Mouse (Mus musculus) limb, embryonic 13.5 days (tissue): Measurements from ENCODE around the gene 3110082I17Rik. TPM values are rescaled to one million over a fixed set of nuclear protein-coding genes. Genes with fewer than 3 reads are reported as not detected.

Source experiments
- ATAC-seq: fragments of 200-750 bp; cut with Nextera tagmentation; 2 replicates; pipeline ENCODE4 v1.8.0; 2017; ENCODE audit warnings: low read depth, moderate number of reproducible peaks, moderate TSS enrichment; ENCODE audit not compliant: low FRiP score
- H3K27ac ChIP-seq: fragments of 300-500 bp; sonication (generic); 2 replicates; pipeline ENCODE4 v1.5.1; 2015; ENCODE audit warnings: inconsistent platforms, mild to moderate bottlenecking, moderate library complexity
- H3K27me3 ChIP-seq: fragments of 300-500 bp; sonication (generic); 2 replicates; pipeline ENCODE4 v1.6.1; 2015; ENCODE audit warnings: mild to moderate bottlenecking, inconsistent platforms
- H3K36me3 ChIP-seq: fragments of 300-500 bp; sonication (generic); 2 replicates; pipeline ENCODE4 v1.6.1; 2015; ENCODE audit warnings: inconsistent platforms, mild to moderate bottlenecking, moderate library complexity
- H3K4me1 ChIP-seq: fragments of 300-500 bp; sonication (generic); 2 replicates; pipeline ENCODE4 v1.6.1; 2015; ENCODE audit warnings: inconsistent platforms
- H3K4me2 ChIP-seq: fragments of 300-500 bp; sonication (generic); replicated peaks from 2 replicates; pipeline ENCODE4 v1.6.1; 2015; ENCODE audit warnings: inconsistent platforms, mild to moderate bottlenecking, moderate library complexity
- H3K4me3 ChIP-seq: fragments of 300-500 bp; sonication (generic); 2 replicates; pipeline ENCODE4 v1.5.1; 2015; ENCODE audit warnings: moderate library complexity, mild to moderate bottlenecking, inconsistent platforms
- H3K9ac ChIP-seq: fragments of 300-500 bp; sonication (generic); 2 replicates; pipeline ENCODE4 v1.6.1; 2015; ENCODE audit warnings: mild to moderate bottlenecking, inconsistent platforms
- H3K9me3 ChIP-seq: fragments of 300-500 bp; sonication (generic); 2 replicates; pipeline ENCODE4 v1.6.1; 2016; ENCODE audit warnings: inconsistent platforms
- WGBS: fragments of 180-500 bp; shearing (Covaris S2); methylation state at CpG from one replicate; pipeline ENCODE4 v1.1.7; 2015; 5-methylcytosine and 5-hydroxymethylcytosine counted together
- polyA plus RNA-seq: library from polyadenylated mRNA; unstranded; fragments of >200 nt; fragmentation: Nextera tagmentation; extraction: Ambion mirVana; gene quantifications from 2 replicates; pipeline ENCODE4 v1.2.1, GENCODE M21; 2015

Gene 3110082I17Rik
- polyA plus RNA-seq, 1 experiment from 2014 or later, result 32.6 TPM

DNA sequence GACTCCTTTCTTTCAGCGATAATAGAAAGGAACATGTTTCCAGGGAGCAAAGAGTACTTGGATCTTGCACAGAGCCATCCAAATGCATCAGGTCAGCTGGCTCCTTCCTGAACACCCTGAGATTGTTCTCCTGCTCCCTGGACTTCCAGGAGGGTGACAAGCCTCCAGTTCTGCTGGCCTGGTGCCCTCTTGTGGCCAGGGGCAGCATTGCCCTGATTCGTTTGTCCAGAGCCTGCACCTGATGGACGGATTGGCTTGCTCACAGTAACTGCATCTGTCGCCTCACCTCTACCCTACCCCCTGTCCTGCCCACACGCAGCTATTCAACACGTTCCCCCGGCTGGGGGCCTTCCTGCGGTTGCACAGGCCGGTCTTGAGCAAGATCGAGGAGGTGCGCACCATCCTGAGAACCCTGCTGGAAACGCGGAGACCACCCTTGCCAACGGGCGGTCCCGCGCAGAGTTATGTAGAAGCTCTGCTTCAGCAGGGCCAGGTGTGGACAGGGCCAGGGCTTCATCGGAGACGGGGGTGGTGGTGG is 105.0 kb downstream of the 3110082I17Rik start:
- Histone ChIP-seq H3K9ac (no peak overlapping the region), H3K4me3 (no peak overlapping the region), H3K27me3 (peaks cover 5% of the 10 kb centered on the region; the same call in 1 of the 2 replicates), H3K9me3 (no peaks in the 10 kb centered on the region), H3K4me2 (no peak overlapping the region), H3K36me3 (no peaks in the 10 kb centered on the region), H3K27ac (no peak overlapping the region), H3K4me1 (peaks cover 29% of the 10 kb centered on the region)
- 32% methylated on average over 19 of the region's 19 CpGs for WGBS
- no peak for ATAC-seq

DNA sequence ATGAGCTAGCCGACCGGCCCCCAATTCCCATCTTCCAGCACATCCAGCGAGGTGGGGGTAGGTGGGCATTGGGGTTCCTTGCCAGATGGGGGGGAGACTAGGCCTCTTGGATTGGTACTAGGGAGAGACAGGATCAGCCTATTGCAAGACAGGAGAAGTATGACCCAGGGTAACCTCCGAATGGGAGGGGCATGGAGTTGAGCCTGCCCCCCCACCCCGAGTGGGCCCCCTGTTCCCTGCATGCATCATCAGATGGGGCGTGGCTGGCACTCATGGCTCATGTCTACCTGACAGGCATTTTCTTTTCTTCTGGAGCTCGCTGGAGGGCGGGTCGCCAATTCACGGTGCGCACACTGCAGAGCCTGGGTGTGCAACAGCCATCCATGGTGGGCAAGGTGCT is 106.4 kb downstream of the 3110082I17Rik start:
- Histone ChIP-seq H3K4me2 (no peak overlapping the region), H3K4me3 (no peak overlapping the region), H3K36me3 (no peaks in the 10 kb centered on the region), H3K4me1 (peaks cover 29% of the 10 kb centered on the region), H3K9ac (no peak overlapping the region), H3K9me3 (no peaks in the 10 kb centered on the region), H3K27ac (no peak overlapping the region), H3K27me3 (peaks cover 5% of the 10 kb centered on the region; the same call in 1 of the 2 replicates)
- ATAC-seq, result no peak
- WGBS, result 81% methylated on average over 11 of the region's 11 CpGs

DNA sequence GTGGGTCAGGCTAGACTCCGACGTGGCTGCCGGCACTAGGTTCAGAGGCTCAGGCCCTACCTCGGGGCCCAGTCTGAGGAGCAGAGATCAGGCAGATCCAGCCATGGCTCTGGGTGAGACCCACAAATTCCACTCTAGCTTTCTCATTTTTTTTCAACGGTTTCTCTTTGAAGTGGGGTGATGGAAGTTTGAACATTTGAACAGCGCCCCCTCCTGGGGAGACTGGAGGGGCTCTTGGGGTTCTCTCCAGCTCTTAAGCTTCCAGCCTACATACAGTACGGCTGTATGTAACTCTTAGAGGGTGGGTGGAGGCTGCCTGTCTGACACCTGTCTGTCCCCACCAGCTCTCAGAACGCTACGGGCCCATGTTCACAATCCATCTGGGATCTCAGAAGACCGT is 106.8 kb downstream of the 3110082I17Rik start:
- H3K27ac ChIP-seq, result no peak overlapping the region
- peaks cover 29% of the 10 kb centered on the region for H3K4me1 ChIP-seq
- H3K4me2 ChIP-seq, result no peak overlapping the region
- H3K9me3 ChIP-seq, result no peaks in the 10 kb centered on the region
- peaks cover 5% of the 10 kb centered on the region; the same call in 1 of the 2 replicates for H3K27me3 ChIP-seq
- no peaks in the 10 kb centered on the region for H3K36me3 ChIP-seq
- H3K4me3 ChIP-seq, result no peak overlapping the region
- no peak overlapping the region for H3K9ac ChIP-seq
- ATAC-seq, result no peak
- 56% methylated on average over 10 of the region's 10 CpGs for WGBS

DNA sequence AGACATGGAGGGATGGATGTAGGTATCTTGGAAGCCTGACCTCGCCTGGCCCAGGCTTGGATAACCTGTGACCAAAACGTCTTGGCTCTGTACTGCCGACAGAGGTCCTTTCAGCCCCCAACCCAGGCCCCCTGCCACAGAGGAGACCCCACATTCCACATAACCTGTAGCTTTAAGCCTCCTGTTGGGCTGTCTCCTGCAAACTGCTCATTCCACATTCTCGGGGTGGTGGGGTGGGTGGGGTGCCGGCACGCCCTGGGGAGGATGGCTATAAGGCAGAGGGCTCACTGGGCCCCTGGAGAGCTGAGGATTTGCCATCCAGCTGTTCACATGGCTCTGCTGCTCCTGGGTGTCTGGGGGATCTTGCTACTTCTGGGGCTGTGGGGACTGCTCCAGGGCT is 108.0 kb downstream of the 3110082I17Rik start, which contains the start of gene Cyp2w1:
Gene Cyp2w1, plus strand, starts transcription at position 301 of the 400 bp plus-strand sequence.
- peak within 1 kb of the TSS; percentile 5; the same call in 1 of the 2 replicates for H3K4me3 ChIP-seq
- H3K36me3 ChIP-seq, result no peaks in the 10 kb centered on the region
- H3K27ac ChIP-seq, result peak within 1 kb of the TSS; percentile 52; the same call in 1 of the 2 replicates
- no peaks in the 10 kb centered on the region for H3K9me3 ChIP-seq
- H3K27me3 ChIP-seq, result peaks cover 8% of the 10 kb centered on the region; the same call in 1 of the 2 replicates
- peaks cover 29% of the 10 kb centered on the region for H3K4me1 ChIP-seq
- WGBS, result 55% methylated on average over 6 of the region's 6 CpGs
- peak within 1 kb of the TSS; percentile 43 for H3K9ac ChIP-seq
- no peak for ATAC-seq
- peak within 1 kb of the TSS; percentile 36 for H3K4me2 ChIP-seq

DNA sequence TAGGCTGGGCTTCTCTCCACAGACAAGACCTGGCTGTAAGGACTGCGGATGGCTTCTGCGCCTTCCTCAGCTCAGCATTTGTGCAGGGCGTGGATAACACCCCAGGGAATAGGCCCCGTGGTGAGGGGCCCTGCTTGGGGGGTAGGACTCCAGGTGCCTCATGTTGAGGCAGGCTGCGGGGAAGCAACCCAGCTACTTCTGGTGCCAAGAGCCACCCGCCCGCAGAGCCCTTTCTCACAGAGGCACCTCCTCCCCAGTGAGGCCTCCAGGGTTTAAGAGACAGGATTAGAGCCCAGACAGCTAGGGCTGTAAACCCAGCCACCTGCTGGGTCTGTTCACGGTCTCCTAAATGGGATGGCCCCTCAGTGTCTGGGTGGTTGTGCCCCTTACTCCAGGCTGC is 108.7 kb downstream of the 3110082I17Rik start:
- peak; percentile 26 for ATAC-seq
- peak overlapping the region; percentile 52; the same call in 1 of the 2 replicates for H3K27ac ChIP-seq
- H3K9ac ChIP-seq, result peak overlapping the region; percentile 43
- H3K4me3 ChIP-seq, result no peak overlapping the region
- H3K27me3 ChIP-seq, result peaks cover 8% of the 10 kb centered on the region; the same call in 1 of the 2 replicates
- 9% methylated on average over 8 of the region's 8 CpGs for WGBS
- peaks cover 24% of the 10 kb centered on the region for H3K4me1 ChIP-seq
- H3K4me2 ChIP-seq, result peak overlapping the region; percentile 36
- H3K9me3 ChIP-seq, result no peaks in the 10 kb centered on the region
- no peaks in the 10 kb centered on the region for H3K36me3 ChIP-seq

DNA sequence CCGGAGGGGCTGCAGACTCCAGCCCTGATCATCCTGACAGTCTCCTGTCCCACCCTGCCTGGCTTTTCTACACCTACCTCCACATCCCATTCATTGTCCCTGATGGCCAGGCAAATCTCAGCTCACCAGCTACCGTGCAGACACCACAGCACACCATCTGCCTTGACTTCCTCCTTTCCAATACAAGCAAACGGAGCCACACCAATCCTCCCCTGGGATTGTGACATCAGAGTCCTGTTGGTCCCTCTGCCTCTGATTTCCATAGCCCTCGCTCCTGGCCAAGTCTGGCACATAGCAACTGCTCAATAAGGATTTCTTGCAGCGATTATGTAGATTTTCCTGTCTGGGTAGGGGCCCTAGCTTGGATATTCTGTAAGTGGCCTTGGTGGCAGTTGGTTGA is 109.2 kb downstream of the 3110082I17Rik start, which contains the start of gene Cox19:
Gene Cox19, minus strand, starts transcription at position 285 of the 400 bp plus-strand sequence.
- H3K9ac ChIP-seq, result peak within 1 kb of the TSS; percentile 43
- H3K27me3 ChIP-seq, result peaks cover 8% of the 10 kb centered on the region; the same call in 1 of the 2 replicates
- peak within 1 kb of the TSS; percentile 36 for H3K4me2 ChIP-seq
- H3K4me3 ChIP-seq, result no peak within 1 kb of the TSS
- no peak for ATAC-seq
- H3K36me3 ChIP-seq, result no peaks in the 10 kb centered on the region
- H3K9me3 ChIP-seq, result no peaks in the 10 kb centered on the region
- WGBS, result 45% methylated on average over 5 of the region's 5 CpGs
- H3K27ac ChIP-seq, result peak within 1 kb of the TSS; percentile 52; the same call in 1 of the 2 replicates
- H3K4me1 ChIP-seq, result peaks cover 22% of the 10 kb centered on the region

DNA sequence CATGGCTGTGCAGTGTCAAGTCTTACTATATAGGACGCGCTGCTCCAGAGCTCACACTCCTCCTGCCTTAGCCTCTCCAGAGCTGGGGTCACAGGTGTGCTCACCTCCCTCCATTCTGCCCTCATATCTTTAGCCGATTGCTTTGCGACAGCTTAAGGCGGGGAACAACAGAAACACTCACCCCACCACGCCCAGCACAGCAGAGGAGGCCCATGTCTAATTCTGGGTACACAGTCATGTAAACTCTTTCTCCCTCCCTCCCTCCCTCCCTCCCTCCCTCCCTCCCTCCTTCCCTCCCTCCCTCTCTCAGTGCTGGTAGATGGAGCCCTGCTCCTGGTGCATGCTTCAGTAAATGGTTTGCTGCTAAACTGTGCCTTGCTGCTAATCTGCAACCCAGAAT is 110.6 kb downstream of the 3110082I17Rik start:
- H3K4me1 ChIP-seq, result peaks cover 24% of the 10 kb centered on the region
- no peak overlapping the region for H3K27ac ChIP-seq
- no peaks in the 10 kb centered on the region for H3K36me3 ChIP-seq
- WGBS, result 72% methylated on average over 6 of the region's 6 CpGs
- H3K4me3 ChIP-seq, result no peak overlapping the region
- no peak for ATAC-seq
- H3K27me3 ChIP-seq, result peaks cover 8% of the 10 kb centered on the region; the same call in 1 of the 2 replicates
- no peaks in the 10 kb centered on the region for H3K9me3 ChIP-seq
- H3K9ac ChIP-seq, result no peak overlapping the region
- H3K4me2 ChIP-seq, result no peak overlapping the region

DNA sequence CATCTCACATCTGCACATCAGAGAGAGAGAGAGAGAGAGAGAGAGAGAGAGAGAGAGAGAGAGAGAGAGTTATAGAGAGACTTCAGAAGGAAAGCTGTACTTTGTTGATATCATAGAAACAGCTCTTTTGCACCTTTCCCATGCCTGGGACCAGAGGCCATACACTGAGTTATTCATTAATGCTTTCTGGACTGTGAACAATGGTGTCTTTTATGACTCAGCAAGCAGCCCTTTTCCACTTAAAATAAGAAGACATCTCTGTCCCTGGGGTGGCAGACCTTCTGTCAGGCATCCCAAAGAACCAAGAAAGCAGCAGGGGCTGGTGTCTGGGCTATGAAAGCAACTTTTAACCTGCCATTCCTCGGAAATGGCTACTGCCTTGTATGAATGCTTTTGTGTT is 113.1 kb downstream of the 3110082I17Rik start:
- H3K27ac ChIP-seq, result no peak overlapping the region
- H3K27me3 ChIP-seq, result 0 out of 2 replicates have a peak, but pooled peaks cover 2% of the 10 kb centered on the region
- H3K4me3 ChIP-seq, result no peak overlapping the region
- H3K9me3 ChIP-seq, result no peaks in the 10 kb centered on the region
- H3K4me2 ChIP-seq, result no peak overlapping the region
- H3K36me3 ChIP-seq, result peaks cover 7% of the 10 kb centered on the region
- no peak overlapping the region for H3K9ac ChIP-seq
- no peak for ATAC-seq
- WGBS, result 69% methylated on average over 1 of the region's 1 CpGs
- H3K4me1 ChIP-seq, result peaks cover 30% of the 10 kb centered on the region

DNA sequence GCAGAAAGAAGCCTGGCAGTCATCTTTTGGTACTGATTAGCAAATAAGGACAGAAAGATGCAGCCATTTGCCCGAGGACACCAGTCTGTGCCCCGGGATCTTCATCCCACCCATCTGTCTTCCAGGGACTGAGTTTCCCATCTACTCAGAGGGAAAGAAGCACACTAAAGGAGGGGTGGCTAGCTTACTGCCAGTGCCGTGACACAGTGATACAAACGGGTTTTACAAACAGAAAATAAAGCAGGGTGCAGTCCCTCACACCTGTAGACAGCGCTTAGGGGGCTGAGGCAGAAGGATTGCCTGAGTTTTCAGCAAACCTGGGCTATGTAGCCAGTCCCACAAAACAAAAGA is 115.0 kb downstream of the 3110082I17Rik start:
- Histone ChIP-seq H3K4me3 (peak overlapping the region; percentile 88), H3K27me3 (0 out of 2 replicates have a peak, but pooled peaks cover 2% of the 10 kb centered on the region), H3K27ac (no peak overlapping the region; the same call in 1 of the 2 replicates), H3K36me3 (peaks cover 22% of the 10 kb centered on the region), H3K4me1 (peaks cover 15% of the 10 kb centered on the region), H3K9ac (peak overlapping the region; percentile 39; the same call in 1 of the 2 replicates), H3K4me2 (peak overlapping the region; percentile 96), H3K9me3 (no peaks in the 10 kb centered on the region)
- peak; percentile 46; the same call in 1 of the 2 replicates for ATAC-seq
- WGBS, result 8% methylated on average over 5 of the region's 5 CpGs

DNA sequence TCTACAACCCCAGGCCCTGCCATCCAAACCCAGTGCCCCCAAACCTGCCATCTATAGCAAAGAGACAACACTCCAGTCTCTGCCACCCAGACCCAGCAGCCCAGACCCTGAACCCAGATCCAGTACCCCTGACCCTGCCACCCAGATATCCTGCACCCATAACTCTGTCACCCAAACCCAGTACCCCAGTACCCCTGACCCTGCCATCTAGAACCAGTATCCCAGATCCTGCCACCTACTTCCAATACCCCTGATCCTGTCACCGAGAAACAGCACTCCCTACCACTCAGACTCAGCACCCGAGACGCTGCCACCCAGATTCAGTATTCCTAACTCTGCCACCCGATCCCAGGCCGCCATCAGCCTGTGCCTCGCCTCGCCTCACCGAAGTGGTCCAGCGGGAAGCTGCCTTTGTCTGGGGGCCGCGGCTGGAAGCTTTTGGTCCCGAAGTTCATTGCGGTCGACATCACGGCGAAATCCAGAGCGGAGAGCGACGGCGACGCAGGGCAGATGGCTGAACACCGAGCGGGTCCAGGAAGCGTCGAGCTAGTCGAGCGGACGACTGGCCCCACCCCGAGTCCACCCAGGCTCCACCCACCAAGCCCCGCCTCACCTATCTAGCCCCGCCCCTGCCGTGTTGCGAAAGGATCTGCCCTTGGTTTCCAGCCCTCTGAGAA is 115.5 kb downstream of the 3110082I17Rik start:
- ATAC-seq, result peak; percentile 91
- Histone ChIP-seq H3K4me2 (peak overlapping the region; percentile 96), H3K9me3 (no peaks in the 10 kb centered on the region), H3K4me3 (peak overlapping the region; percentile 88), H3K36me3 (peaks cover 27% of the 10 kb centered on the region), H3K27me3 (0 out of 2 replicates have a peak, but pooled peaks cover 2% of the 10 kb centered on the region), H3K27ac (peak overlapping the region; percentile 81), H3K4me1 (peaks cover 15% of the 10 kb centered on the region), H3K9ac (peak overlapping the region; percentile 91)
- under 1% methylated on average over 33 of the region's 33 CpGs for WGBS

DNA sequence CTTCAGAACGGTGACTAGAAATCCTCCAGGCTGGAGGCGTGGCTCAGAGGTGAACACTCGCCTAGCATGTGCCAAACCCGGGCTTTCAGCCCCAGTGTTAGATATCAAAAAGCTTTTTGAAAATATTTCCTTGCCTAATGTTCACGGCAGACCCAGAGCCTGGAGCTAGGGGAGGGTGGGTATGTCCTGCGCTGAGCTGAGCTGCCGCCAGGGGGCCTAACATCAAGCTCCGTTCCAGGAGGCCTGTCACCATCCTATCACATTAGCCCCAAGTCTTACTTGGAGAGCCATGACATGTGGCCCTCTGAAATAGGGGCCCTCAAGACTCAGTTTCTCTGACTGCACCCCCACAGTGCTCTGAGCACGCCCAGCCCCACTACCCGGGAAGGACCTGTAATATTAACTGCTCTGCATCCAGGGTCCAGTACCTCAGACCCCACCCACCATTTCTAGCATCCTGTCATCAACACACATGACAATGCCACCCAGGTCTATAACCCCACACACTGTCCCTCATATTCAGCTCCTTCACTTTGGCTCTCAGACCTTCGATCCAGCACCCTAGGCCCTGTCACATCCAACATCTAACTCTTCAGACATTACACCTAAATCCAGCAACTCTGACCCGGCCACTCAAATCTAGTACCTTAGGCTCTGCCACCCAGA is 116.2 kb downstream of the 3110082I17Rik start:
- Histone ChIP-seq H3K4me1 (peaks cover 15% of the 10 kb centered on the region), H3K36me3 (peaks cover 34% of the 10 kb centered on the region), H3K4me3 (peak overlapping the region; percentile 88), H3K9ac (peak overlapping the region; percentile 91), H3K4me2 (peak overlapping the region; percentile 96), H3K9me3 (no peaks in the 10 kb centered on the region), H3K27me3 (0 out of 2 replicates have a peak, but pooled peaks cover 2% of the 10 kb centered on the region), H3K27ac (peak overlapping the region; percentile 81; the same call in 1 of the 2 replicates)
- peak; percentile 59 for ATAC-seq
- 4% methylated on average over 12 of the region's 12 CpGs for WGBS

DNA sequence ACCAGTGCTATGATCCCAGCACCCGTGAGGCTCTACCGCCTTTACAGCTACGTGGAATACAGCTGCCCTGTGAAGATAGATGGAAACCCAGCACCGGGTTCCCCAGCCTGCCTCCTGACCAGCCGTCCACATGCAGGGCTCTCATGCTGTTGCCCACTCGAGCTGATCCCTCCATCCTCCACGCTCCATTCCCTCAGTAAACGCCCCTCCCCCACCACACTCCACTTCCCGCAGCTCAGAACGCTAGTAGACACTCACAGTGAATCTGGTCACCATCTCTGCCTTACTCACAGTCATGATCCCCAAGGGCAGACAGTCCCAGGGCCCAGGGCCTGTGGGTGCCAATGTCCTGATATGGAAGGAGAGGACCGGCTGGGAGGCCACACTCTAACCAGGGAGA is 121.4 kb downstream of the 3110082I17Rik start:
- no peak for ATAC-seq
- Histone ChIP-seq H3K27ac (no peak overlapping the region), H3K9me3 (no peaks in the 10 kb centered on the region), H3K36me3 (peaks cover 81% of the 10 kb centered on the region), H3K9ac (no peak overlapping the region), H3K4me3 (no peak overlapping the region), H3K4me2 (no peak overlapping the region), H3K4me1 (peaks cover 5% of the 10 kb centered on the region), H3K27me3 (no peaks in the 10 kb centered on the region)
- WGBS, result 82% methylated on average over 11 of the region's 11 CpGs
